Mouse (Mus musculus): ENCODE measurements around the gene Tsks.

Gene Tsks

DNA sequence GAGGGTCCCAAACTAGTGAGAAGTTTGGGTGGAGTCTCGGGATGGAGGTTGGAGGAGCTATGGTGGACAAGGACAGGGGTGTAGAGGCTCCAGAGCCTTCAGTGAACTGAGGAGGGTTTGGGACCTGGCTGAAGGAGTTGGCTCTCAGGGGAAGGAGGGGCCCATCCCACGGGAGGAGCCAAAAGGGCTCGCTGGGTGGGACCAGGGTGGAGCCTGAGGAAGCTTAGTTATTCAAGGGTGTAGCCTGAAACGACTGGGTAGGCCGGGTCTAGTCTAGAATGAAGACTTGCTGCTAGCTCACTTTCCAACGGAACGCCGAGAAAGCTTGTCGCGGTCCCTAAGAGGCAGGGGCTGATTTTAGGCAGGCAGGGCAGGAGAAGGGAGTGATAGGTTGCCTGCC, 9.0 kb downstream of the Tsks start:
- 11% methylated on average over 10 of the region's 10 CpGs for WGBS

DNA sequence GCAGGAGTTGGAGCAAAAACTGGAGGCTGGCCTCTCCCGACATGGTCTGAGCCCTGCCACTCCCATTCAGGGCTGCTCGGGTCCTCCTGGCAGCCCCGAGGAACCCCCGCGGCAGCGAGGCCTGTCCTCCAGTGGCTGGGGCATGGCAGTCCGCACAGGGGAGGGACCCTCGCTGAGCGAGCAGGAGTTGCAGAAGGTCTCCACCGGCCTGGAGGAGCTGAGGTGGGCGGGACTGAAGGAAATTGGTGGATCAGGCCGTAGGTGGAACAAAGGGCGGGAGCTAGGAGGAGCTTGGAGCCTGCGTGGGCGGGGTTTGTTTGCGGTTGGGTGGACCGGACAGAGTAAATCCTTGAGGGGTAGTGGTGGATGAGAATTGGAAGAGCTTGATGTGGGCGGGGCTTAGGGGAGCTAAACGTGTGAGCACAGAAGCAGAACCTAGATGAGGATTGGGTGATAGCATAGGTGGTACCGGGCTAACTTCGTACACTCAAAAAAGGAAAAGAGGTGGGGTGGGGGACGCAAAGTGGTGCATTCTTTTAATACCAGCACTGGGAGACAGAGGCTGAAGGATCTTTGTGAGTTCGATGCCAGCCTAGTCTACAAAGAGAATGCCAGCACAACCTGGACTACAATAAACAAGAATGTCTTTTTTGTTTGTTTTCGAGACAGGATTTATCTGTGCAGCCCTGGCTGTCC, 9.8 kb downstream of the Tsks start:
- WGBS: 7% methylated on average over 24 of the region's 24 CpGs

DNA sequence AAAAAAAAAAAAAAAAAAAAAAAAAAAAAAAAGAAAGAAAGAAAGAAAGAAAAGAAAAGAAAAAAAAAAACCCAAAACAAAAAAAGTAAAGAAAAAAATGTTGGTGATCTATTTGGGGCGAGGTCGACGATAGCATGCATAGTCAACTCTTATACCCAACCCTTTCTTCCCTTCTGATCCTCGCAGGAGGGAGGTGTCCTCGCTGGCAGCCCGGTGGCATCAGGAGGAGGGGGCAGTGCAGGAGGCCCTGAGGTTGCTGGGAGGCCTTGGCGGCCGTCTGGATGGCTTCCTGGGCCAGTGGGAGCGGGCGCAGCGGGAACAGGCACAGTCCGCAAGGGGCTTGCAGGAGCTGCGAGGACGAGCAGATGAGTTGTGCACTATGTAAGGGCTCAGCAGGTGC, 10.6 kb downstream of the Tsks start:
- WGBS: 71% methylated on average over 14 of the region's 14 CpGs

DNA sequence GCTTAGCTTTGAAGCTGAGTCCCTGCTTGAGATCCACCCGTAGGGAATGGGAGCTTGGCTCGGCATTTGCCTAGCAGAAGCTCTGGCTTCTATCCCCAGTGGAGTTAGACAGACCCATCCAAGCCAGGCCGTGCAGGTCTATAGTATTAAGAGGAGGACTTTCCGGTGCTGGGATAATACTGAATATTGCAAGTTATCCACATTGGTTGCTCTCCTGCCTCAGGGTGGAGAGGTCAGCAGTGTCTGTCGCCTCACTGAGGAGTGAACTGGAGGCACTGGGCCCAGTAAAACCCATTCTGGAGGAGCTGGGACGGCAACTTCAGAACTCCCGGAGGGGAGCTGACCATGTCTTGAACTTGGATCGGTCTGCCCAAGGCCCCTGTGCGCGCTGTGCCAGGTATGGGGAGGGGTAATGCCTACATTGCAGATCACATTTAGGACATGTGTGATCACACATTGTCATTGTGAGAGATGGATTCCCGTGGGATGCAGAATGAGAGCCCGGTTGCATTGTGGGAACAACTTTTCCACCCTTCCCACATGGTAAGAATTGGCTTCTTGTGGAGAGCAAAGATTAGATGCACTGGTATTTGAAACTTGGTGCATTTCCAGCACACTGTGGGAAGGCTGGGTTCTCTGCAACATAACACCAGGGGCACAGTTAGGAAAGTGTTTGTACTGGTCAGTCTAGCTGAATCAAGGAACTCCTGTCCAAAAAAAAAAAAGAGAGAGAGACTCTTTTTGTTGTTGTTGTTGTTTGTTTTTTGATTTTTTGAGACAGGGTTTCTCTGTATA, 11.3 kb downstream of the Tsks start:
- 75% methylated on average over 12 of the region's 12 CpGs for WGBS

DNA sequence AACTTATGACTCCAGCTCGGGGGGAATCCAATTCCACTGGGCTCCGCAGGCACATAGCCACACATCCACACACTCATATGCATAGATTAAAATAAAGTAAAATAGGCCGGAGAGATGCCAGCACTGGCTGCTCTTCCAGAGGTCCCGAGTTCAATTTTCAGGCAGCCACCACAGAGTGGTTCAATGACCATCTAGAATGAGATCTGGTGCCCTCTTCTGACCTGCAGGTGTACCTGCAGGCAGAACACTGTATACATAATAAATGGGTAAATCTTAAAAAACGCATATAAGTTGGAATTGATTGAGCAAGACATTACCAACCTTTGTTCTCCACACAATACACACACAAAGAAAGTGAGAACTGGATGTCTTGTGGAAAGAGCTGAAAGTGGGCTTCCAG, 12.6 kb downstream of the Tsks start:
- 35% methylated on average over 5 of the region's 5 CpGs for WGBS

DNA sequence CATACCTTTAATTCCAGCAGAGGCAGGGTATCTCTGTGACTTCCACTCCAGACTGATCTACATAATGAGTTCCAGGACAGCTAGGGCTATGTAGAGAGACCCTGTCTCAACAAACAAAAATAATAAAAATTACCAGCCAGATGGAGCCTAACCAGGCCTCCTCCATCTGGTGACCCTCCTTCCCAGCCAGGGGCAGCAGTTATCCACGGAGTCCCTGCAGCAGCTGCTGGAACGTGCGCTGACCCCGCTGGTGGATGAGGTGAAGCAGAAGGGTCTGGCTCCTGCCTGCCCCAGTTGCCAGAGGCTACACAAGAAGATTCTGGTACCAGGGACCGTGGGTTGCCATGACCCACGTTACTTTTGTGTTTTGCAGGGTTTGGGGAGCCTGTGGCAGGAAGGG, 13.3 kb downstream of the Tsks start:
- 77% methylated on average over 6 of the region's 6 CpGs for WGBS

DNA sequence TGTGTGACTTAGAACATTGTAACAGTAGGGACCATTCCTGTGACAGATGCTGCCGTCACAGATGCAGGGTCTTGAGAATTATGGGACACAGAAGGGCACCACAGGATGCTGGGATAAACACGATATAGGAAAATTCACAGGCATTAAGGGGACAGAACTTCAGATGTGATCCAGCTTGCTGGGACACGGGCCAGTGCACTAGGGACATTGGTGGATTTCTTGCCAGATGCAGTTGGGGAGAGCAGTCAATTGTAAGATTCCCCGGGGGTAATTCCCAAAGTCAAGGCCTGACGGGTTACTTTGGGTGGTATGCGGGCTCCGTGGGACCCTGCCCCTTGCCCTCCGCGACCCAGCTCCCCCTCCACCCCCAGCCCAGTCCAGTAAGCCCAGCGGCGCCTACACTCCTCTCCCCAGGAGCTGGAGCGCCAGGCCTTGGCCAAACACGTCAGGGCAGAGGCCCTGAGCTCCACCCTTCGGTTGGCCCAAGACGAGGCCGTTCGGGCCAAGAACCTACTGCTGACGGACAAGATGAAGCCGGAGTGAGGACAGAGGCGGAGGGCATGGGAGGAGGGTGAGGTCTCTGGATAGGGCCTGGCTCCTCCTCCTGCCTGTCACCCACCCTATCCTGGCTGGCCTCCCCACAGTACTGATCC, 14.3 kb downstream of the Tsks start:
- WGBS: 77% methylated on average over 20 of the region's 20 CpGs

DNA sequence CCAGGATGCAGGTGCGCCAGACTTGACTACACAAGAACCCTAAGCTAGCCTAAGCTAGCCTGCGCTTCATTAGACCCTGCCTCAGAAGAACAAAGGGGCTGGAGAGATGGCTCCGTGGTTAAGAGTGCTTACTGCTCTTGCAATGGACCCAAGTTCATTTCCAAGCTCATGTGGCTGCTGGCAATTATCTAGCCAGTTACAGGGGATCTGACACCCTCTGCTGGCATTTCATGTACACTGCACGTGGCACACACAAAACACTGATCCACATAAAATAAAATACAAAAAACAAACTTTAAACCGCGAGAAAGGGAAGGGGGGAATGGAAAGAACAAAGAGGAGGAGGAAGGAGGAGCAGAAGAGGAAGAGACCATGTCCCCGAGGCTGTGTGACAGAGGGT, 15.2 kb downstream of the Tsks start:
- WGBS: 49% methylated on average over 7 of the region's 7 CpGs

DNA sequence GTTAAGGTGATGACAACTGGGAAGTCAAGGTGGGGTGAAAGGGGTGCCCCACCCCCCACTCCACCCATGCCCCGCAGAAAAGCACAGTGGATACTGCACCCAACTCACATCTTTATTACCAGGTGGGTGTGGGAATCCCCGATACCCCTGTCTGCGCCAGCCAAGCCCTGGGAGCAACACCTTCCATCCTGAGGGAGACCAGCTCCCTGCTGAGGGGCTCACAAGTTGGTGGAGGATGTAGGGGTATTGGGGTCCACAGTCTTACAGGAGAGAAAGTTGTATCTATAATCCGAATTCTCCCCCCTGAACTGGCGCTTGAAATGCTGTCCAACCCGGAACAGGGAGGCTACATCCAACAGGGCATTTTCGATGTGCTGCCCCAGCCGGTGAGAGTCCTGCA, 16.3 kb downstream of the Tsks start:
- 84% methylated on average over 8 of the region's 8 CpGs for WGBS

DNA sequence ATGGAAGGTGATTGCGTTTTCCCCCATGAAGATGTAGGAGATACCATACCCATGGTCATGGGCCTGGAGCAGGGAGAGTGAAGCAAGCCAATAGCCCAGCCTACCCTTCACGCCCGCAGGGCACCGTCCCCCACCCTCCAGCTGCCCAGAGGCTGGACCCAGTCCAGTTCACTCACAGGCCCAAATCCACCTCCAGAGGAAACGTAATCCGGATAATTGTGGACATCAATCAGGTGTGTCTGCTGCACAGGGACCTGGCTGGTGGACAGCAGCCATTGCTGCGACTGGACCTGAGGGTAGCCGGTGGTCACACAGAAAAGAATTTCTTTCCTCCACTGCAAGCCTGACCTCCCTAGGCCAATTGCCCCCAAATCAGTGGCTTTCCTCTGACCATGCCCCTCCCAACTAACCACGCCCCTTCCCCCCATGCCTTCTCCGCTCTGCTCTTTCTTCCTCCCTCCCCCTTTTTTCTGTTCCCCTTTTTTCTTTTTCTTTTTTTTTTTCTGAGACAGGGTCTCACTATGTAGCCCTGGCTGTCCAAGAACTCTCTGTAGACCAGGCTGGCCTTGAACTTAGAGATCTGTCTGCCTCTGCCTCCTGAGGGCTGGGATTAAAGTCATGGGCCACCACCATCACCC, 17.0 kb downstream of the Tsks start:
- WGBS: 80% methylated on average over 10 of the region's 10 CpGs

DNA sequence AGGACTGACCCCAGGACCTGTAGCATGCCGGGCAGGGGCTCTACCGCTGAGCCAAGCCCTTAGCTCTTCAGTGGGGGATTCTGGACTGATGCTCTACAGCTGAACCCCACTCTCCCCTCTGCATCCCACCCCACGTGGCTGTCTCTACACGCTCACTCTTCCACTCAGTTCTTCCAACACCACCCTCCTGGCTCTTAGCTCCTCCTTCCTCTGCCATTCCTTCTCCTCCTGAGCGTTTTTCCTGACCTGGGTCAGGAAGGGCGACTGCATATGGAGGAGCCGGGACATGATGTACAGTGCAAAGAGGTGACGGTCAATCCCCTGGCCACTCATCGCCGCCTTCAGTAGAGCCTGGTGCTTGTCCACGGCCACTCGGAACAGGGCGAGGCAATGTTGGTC, 17.5 kb downstream of the Tsks start:
- WGBS: 91% methylated on average over 13 of the region's 13 CpGs

DNA sequence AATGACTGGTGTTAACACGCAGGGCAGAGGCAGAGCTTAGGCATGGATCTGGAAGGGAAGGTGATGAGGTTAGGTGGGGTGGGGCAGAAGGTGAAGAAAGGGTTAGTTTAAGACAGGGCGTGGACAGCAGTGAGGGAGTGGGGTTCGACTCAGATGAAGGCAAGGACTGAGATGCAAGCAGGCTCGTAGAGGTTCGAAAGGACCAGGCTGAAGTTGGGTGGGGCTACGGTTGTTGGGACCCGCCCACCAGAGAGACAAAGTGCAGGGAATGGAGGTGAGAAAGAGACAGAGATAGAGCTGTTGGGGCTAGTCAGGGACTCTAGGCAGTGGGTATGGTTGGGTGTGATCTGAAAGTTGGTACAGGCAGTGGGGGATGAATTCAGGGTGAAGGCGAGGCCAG, 19.3 kb downstream of the Tsks start:
- 82% methylated on average over 8 of the region's 8 CpGs for WGBS

DNA sequence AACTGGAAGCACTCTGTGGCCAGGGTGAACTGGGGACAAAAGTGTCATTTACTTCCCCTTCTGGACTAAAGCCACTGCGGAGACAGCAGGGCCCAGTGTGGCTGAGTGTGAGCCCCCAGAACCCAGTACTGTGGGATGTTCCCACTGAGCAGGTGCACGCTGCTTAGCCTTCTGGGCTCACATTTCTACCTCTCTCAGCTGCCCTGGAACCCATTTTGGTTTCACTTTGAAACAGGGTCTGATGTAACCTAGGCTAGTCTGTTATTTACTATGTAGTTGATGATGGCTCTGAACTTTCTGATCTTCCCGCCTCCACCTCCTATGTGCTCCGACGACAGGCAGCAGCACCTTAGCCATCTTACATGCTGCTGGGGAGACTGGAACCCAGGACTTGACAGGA, 19.8 kb downstream of the Tsks start:
- 89% methylated on average over 5 of the region's 5 CpGs for WGBS

DNA sequence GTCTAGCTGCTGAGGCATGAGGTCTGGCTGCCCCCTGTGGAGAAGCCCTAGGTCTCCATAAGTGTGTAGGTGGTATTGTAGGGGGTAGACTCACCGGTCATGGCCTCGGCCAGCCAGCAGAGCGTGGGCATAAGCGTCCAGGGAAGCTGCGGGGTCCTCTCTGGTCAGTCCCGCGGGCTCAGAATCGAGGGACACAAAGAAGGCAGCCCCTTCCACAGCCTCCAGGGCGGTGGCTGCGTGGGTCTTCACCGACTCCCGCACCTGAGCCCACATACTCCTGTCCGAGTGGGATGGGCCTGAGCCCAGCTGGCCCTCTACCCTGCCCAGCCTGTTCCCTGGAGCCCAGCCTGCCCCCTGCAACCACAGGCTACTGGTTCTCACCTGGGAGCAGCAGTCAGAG, 22.0 kb downstream of the Tsks start:
- 96% methylated on average over 13 of the region's 13 CpGs for WGBS

DNA sequence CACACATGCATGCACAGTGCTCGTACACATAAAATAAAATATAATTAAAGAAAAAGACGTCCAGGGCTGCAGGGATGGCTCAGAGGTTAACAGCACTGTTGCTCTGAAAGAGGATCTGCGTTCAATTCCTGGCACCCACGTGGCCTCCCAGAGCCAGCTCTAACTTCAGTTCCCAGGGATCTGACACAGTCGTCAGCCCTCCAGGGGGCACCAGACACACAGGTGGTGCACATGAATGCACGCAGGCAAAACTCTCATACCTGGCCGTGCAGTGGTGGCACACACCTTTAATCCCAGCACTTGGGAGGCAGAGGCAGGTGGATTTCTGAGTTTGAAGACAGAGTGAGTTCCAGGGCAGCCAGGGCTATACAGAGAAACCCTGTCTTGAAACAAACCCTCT, 23.0 kb downstream of the Tsks start:
- WGBS: 72% methylated on average over 7 of the region's 7 CpGs

DNA sequence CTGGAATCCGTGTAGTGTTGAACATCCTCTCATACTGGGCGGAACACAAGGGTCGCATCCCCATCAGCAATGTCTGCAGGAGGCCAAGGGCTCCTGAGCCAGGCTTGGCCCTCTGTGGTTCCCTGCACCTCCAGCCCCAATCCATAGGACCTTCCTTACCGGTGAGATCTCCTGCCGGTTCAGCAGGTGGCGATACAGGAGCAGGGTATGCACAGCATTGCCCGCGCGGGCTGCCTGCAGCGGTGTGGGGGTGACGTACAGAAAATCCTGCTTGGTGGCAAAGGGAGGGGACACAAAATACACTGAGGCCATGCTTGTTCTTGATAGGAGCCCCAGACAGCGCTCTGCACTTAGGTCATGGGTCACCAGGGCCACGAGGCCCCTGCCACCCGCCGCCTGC, 23.6 kb downstream of the Tsks start:
- 89% methylated on average over 15 of the region's 15 CpGs for WGBS

DNA sequence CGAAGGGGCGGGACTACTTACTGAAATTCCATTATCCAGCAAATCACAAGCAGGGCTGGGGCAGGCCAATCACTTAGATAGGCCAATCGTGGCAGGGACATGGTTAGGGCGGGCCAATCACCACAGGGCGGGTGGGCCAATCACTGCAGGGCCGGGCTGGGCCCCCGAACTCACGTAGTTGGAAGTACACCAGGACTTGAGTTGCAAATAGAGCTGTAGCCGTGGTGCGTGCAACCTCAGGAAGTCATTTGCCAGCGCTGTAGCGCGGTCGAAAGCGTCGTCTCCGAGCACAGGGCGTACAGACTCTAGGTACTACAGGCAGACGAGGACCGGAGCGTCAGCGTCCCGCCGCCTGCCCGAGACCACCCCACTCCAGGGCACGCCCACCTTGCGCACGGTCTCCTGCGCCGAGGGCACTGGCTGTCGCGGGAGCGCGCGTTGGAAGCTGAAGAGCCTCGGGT, 27.3 kb downstream of the Tsks start:
- WGBS: 5% methylated on average over 36 of the region's 36 CpGs

DNA sequence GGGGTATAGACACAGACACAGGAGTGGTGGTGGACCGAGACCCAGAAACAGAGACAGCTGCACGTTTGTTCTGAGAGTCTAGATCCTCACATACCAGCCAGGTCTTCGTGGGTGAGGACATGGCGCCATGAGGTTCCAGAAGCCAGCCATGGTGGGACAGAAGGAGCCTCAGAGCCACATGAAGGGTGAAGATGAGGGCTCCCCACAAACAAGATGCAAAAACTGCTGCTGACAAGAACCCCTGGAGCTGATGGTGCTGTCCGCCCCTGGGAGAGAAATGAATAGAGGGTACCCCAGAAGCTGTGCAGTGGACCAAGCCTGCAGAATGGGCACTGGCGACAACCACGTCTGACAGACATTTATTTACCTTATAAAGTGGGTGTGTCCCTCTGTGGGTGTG, 28.1 kb downstream of the Tsks start:
- WGBS: 50% methylated on average over 7 of the region's 7 CpGs

DNA sequence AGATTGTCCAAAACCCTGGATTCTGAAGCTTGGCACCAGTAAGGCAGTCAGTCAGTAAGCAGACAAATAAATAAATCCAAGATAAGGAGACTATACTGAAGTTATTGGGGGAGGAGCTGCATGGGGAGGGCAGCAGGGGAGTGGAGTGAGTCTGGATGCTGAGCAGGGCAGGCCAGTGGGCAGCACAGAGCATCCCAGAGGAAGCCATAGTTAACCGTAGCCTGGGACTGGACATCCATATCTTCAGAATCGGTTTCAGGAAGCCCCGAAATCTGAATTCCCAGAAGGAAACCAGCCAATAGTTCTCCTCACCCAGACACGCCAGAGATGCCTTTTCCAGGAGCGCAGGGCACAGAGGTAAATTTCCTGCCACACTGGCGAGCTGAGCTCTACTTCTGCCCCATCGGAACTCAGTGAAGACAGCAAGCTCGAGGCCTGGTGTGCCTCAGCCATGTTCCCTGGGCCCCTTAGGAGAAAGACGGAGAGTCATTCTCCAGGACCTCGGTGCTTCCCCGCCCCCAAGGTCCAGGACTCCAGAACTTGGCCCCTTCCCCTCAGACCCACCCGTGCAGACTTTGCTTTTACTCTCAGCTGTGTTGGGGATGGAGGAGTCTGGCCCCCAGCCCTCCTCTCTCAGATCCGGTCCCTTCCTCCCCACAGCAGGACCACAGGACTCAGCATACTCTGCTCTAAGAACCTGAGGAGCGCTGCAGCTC, 30.6 kb downstream of the Tsks start:
- 11% methylated on average over 14 of the region's 14 CpGs for WGBS

DNA sequence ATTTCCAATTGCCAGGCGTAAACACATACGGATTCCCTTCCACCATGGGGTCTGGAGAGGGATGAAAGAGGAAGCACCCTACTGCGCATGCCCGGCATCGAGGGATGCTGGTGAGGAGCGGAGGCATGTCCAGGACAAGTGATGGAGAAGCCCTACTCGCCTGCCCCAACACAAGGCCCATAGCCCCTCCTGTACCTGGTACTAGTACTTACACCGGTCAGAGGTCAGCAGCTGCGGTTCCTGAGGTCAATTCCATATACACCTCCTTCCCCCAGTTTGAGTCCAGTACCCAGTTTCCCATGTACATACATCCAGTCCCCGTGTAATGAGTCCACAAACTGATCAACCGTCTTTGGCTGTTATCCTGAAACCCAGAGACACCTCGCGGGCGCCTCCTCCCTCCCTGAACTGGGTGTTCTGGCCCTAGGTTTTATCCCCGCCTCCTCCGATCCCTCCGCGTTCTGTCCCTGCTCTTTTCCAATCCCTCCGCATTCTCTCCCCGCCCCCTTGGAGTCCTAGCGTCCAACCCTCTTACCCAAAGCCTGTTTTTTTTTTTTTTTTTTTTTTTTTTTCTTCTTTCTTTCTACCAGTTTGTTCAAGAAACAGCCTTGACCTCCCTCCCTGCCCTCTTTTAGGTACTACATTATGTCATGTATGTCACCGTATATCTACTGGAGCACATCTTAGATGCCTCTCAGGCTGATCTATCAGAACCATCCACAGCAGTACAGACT, 31.5 kb downstream of the Tsks start, which contains the start of gene Cpt1c:
Gene Cpt1c (minus strand): TSS at position 469 of the 734 bp plus-strand sequence.
- 1% methylated on average over 22 of the region's 22 CpGs for WGBS

DNA sequence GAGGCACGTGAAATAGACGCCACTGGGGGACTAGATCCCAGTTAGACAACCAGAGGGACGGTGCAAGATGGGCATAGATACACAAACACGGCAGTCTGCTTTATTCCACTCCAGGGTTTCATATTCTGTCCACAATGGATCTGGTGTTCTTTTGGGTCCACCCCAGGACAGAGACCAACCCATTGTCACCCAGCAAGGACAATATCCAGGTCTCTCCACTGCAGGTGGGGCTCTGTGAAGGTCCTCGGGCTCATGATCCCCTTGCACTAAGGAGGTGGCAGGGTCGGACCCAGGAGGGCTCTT, 32.1 kb downstream of the Tsks start:
- WGBS: 15% methylated on average over 6 of the region's 6 CpGs
